Mouse (Mus musculus) myocyte (in vitro differentiated cells): ENCODE results near the gene AU021092.
A peak's percentile ranks its signal among the peaks of the same experiment; 100 is the strongest.

ENCODE experiments used
- CEBPB ChIP-seq: IDR thresholded peaks from 2 replicates; pipeline ENCODE4 v1.6.1; 2011; ENCODE audit warnings: mild to moderate bottlenecking, moderate library complexity; ENCODE audit not compliant: poor library complexity, insufficient read depth, severe bottlenecking
- POLR2A ChIP-seq: IDR thresholded peaks from one replicate; pipeline ENCODE4 v1.6.1; 2011; ENCODE audit warnings: low read depth, mild to moderate bottlenecking, control low read depth, moderate library complexity; ENCODE audit not compliant: insufficient read length

DNA sequence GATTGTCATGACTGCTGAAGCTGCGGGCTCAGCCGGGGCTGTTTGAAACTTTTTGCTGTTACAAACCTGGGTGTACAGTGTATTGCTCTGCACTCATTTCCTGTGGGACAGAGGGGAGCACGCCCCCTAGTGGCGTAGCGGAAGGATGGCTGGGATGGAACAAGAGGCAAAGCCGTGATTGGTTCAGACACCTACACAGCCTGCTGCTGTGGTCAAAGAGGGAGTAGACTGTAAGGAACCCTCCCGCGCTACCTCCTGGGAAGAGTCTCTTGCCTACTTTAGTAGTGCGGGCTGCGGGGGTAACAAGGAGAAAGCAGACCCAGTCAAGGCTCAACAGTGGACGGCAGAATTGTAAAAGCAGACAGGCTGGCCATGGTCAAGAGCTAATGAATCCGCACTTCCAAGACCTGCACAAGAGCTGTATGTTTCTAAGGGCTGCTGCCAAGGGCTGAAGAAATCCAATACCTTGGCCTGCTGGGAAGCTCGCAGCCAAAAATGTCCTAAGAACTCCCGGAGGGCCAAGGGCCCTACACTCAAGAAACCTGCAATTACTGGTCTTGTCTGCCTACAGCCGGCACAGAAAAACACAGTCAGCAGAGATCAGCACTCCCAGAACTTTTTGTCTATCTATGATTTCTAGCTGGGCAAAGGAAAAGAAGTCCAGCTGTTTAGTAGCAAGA is 32.4 kb upstream of the AU021092 start:
- TF ChIP-seq POLR2A, result peak; percentile 71
- no peak for TF ChIP-seq CEBPB
